Mouse (Mus musculus) adrenal gland, adult 18-20 months (tissue): ENCODE data around the gene Plin3. TPM values are rescaled to one million over a fixed set of nuclear protein-coding genes. Genes with fewer than 3 reads are reported as not detected.
A peak's percentile ranks its signal among the peaks of the same experiment; 100 is the strongest.

Experiments
- DNase-seq, 2 experiments: peaks; one replicate each; pipeline ENCODE4 v3.0.0; 2021 to 2022; ENCODE audit warnings: low spot score in 2 of 2
- microRNA-seq, 2 experiments: library from miRNA; unstranded; fragments of <30 nt; microRNA quantifications; one replicate each; pipeline ENCODE4 v1.2.0; 2021; ENCODE audit warnings: borderline number of aligned reads in 2 of 2
- total RNA-seq, 2 experiments: library from RNA; stranded (reverse); gene quantifications; 1 replicate in 1 of 2; 2 replicates in 1 of 2; pipeline ENCODE4 v1.2.3; 2021

Plin3 gene
- total RNA-seq, 2 experiments from 2014 or later, result 66.0 to 84.7 TPM

GRCm38 (mm10) chr17:56255863-56256238 is 36.8 kb downstream of the Plin3 start:
- DNase-seq, result peak; percentile 98

DNA sequence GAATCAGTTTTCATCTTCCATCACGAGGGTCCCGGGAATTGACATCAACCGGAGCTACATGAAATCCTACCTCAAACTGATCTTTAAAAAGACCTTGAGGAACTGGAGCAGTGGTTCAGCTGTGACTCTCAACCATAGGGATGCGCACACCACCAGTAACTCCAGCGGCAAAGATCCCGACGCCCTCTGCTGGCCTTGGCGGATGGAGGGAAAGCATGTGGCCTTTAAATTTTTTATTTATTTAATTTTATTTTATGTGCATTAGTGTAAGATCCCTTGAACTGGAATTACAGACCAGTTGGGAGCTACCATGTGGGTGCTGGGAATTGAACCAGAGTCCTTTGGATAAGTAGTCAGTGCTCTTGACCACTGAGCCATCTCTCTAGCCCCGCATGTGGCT is 37.2 kb downstream of the Plin3 start:
- peak in 1 of 2 experiments; percentile 46 for DNase-seq

- DNase-seq, result no peak
Observed at GRCm38 (mm10) chr17:56254695-56255094, 38.0 kb downstream of the Plin3 start.

DNA sequence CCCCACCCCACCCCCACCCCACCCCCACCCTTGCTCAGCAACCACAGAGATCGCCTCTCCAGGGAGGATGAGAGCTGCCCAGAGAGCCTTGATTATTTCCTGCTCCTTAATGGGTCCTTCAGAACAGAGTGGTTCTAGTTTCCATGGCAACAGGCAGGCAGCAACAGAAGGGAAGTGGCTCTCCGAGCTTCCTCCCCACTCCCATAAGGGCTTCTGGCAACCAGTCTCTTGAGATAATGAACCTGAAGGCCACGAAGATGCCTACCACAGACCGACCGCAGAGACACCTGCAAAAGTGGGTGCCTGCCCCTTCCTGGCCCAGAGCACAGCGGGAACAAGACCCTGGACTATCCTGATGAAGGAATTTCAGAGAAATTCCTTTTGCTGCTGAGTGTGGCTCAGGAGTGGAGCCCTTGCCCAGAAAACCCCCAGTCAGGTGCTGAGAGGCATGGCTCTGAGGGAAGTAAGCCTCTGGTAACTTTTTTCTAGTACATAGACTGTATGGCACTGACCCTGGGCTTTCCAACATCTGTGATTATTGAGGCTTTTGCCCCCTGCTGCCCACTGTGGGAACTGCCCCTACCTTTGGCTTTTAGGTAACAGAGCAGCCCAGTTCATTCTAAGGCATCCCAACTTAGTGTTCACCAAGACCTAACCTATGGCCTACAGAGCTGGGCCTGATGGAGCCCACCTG is 41.4 kb downstream of the Plin3 start:
- peak; percentile 57 to 71 for DNase-seq

DNA sequence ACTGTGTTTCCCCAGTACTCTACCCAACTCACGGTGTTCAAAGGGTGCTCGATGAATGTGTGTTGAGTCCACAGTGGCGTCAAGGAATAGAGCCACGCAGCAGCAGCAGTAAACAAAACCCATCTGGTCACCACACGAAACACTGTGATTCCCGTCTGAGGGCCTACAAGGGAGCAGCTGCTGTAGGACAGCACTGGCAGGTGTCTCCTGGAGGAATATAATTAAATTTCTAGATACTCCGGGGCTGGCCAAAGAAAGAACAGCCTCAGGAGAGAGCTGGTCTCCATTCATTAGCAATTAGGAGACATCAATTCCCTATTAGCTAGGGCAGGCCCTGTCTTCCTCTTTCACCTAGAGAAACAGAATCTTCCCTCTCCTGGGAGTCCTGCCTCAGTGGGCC is 47.1 kb downstream of the Plin3 start:
- DNase-seq, result no peak

DNA sequence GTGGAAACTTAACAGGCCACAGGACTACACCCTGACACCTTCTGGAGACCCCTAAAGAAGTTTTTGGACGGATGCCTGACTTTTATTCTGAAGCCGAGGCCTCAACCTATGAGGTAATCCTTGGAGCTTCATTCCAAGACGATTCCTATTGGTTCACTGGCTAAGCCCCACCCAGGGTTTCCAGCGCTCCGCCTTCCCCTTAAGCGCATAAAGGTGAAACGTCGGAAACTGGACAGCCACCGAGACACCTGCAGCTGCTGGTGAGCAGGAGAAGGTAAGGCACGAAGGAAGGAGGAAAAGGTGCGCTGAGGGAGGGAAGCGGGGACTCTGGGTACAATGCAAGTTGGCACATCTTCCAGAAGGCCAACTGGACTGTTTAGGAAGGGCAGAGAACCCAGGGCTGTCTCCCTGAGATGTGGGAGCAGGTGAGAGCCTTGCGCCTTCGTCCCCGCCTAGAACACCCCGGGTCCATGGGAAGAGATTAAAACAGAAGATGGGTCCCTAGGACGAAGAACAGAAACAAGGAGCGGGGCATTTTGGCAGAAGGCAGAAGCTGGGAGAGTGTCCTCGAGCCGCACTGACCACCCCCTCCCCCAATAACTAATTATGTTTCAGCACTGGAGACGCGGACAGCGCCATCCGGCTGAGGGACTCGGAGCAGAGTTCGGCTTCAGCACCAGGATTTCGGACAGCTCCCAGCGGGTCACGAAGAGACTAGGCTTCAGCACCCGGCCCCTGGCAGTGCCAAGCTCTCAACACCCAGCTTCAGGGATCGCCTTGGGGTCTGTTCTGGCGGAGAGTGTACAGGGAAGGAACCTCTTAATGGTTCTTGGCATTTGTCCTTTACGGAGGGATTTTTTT is 50.9 kb downstream of the Plin3 start:
- peak; percentile 83 to 91 for DNase-seq

DNA sequence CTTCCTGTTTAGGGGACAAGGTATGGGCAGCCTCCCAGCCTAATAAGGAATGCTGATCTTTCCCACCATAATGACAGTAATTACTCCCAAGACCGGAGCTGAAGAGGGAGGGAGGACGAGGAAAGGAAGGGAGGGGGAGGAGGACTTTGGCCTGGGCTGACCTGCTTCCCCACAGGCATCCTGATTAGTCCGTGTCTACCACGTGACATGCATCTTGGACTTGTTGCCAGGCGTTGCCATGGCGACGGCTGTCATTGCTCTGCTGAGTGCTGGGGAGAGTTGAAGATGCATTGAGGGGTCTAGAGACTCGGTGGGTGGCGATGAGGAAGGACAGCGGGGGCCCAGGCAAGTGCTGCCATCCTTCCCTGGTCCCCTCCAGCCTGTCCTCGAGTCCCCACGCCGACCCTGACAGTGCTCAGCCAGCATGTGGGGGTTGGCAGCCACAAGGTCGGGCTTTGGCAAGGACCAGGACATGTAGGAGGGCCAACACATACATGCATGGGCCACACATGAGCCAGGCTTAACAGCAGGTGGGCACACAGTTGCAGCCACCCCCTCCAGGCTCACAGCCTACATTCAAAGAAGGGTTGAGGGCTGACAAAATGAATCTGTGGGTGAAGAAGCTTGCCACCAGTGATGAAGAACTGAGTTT is 58.7 kb downstream of the Plin3 start:
- DNase-seq, result no peak

- DNase-seq, result no peak
Observed at GRCm38 (mm10) chr17:56233389-56233788, 59.3 kb downstream of the Plin3 start.

GRCm38 (mm10) chr17:56229943-56230342 is 62.7 kb downstream of the Plin3 start:
- no peak for DNase-seq

Small RNAs within 50 kb of the gene (microRNA-seq; reads per million reads assigned to microRNA genes)
- 3,036 to 4,089 reads per million in 2 experiments for gene Mir7b

Other genes with a start within 250 kb of the Plin3 start
- 10 to 100 TPM; 63.6 to 77.6 TPM for gene Ubxn6, start 217.8 kb downstream of the Plin3 start, total RNA-seq
- 10 to 100 TPM; 53.9 to 67.0 TPM for gene Hdgfl2, start 213.2 kb downstream of the Plin3 start, total RNA-seq
- 100 to 1,000 TPM in 1 of 2 experiments, 10 to 100 TPM in 1; 65.0 to 212 TPM for gene Plin4, start 183.1 kb downstream of the Plin3 start, total RNA-seq
- 10 to 100 TPM; 53.7 to 67.4 TPM for gene Plin5, start 175.3 kb downstream of the Plin3 start, total RNA-seq
- gene Lrg1, start 170.9 kb downstream of the Plin3 start, total RNA-seq, result 10 to 100 TPM; 21.2 to 57.7 TPM
- 1 to 10 TPM; 6.3 to 7.0 TPM for gene Sema6b, start 152.5 kb downstream of the Plin3 start, total RNA-seq
- gene Tnfaip8l1, start 130.4 kb downstream of the Plin3 start, total RNA-seq, result 1 to 10 TPM; 1.9 to 2.5 TPM
- gene Mydgf, start 109.0 kb downstream of the Plin3 start, total RNA-seq, result 10 to 100 TPM; 49.6 to 56.6 TPM
- gene Dpp9, start 74.0 kb downstream of the Plin3 start, total RNA-seq, result 10 to 100 TPM; 35.8 to 37.6 TPM
- gene Fem1a, start 36.1 kb downstream of the Plin3 start, total RNA-seq, result 10 to 100 TPM; 29.2 to 30.2 TPM
- 10 to 100 TPM; 23.1 to 26.7 TPM for gene Ticam1, start 16.1 kb downstream of the Plin3 start, total RNA-seq
- not detected for gene Arrdc5, start 7.4 kb upstream of the Plin3 start, total RNA-seq
- gene Uhrf1, start 10.4 kb upstream of the Plin3 start, total RNA-seq, result 1 to 10 TPM; 1.8 to 3.1 TPM
- gene Kdm4b, start 33.2 kb upstream of the Plin3 start, total RNA-seq, result 10 to 100 TPM; 31.9 to 39.9 TPM
- gene Ptprs, start 183.6 kb upstream of the Plin3 start, total RNA-seq, result 100 to 1,000 TPM; 130 to 188 TPM
- not detected for gene Znrf4, start 219.6 kb upstream of the Plin3 start, total RNA-seq